Mouse (Mus musculus) E14TG2a.4 (cell line): ENCODE results near the gene Psmf1.
A peak's percentile ranks its signal among the peaks of the same experiment; 100 is the strongest.

Source experiments
- H3K27me3 ChIP-seq: 2 replicates; pipeline ENCODE4 v1.6.1; 2014; ENCODE audit warnings: low read length, control low read depth; ENCODE audit not compliant: insufficient read depth
- H3K36me3 ChIP-seq: 2 replicates; pipeline ENCODE4 v1.6.1; 2014; ENCODE audit warnings: low read length, control low read depth; ENCODE audit not compliant: insufficient read depth
- H3K4me1 ChIP-seq: replicated peaks from 2 replicates; pipeline ENCODE4 v1.6.1; 2014; ENCODE audit warnings: low read depth, low read length, control low read depth
- H3K4me3 ChIP-seq: replicated peaks from 2 replicates; pipeline ENCODE4 v1.5.1; 2014; ENCODE audit warnings: mild to moderate bottlenecking, low read length
- H3K9me3 ChIP-seq: 2 replicates; pipeline ENCODE4 v1.6.1; 2014; ENCODE audit warnings: low read length, control low read depth
- CTCF ChIP-seq: conservative IDR thresholded peaks from 2 replicates; pipeline ENCODE4 v1.5.1; 2014; ENCODE audit warnings: low read length
- NANOG ChIP-seq: IDR thresholded peaks from 2 replicates; pipeline ENCODE4 v1.6.1; 2014; ENCODE audit warnings: borderline replicate concordance, low read length, mixed read lengths
- POU5F1 ChIP-seq: IDR thresholded peaks from 2 replicates; pipeline ENCODE4 v1.6.1; 2014; ENCODE audit warnings: low read length, borderline replicate concordance

Gene Psmf1

GRCm38 (mm10) chr2:151670026-151670967, 73.7 kb downstream of the Psmf1 start:
- peaks cover 14% of the 10 kb centered on the region for H3K27me3 ChIP-seq

DNA sequence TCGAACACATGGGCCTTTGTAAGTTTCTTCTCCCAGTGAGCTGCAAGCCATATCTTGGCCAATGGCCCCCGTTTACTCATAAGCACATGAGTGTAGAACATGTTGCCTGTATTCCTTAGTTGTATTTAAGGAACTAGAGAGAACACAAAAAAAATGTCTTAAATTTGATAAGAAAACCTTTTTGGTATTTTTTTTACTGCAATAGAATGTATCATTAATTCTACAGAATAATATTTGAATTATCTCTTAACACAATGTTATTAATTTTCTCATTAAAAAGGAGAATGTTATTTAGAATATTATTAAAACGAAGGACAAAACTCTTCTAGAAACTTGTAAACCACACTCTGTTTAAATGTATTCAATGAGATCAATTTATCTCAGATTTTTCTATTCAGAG, 75.6 kb downstream of the Psmf1 start, which contains the start of gene Rad21l:
Gene Rad21l (minus strand): TSS at position 101 of the 400 bp plus-strand sequence.
- H3K4me1 ChIP-seq = peaks cover 7% of the 10 kb centered on the region; the same call in 1 of the 2 replicates
- peaks cover 5% of the 10 kb centered on the region; the same call in 1 of the 2 replicates for H3K9me3 ChIP-seq
- TF ChIP-seq NANOG (no peak), POU5F1 (no peak), CTCF (no peak)
- H3K36me3 ChIP-seq = no peaks in the 10 kb centered on the region
- H3K27me3 ChIP-seq = peaks cover 14% of the 10 kb centered on the region
- H3K4me3 ChIP-seq = no peak within 1 kb of the TSS

More at GRCm38 (mm10) chr2:151670026-151670967, 73.7 kb downstream of the Psmf1 start:
- Histone ChIP-seq H3K36me3 (no peaks in the 10 kb centered on the region), H3K9me3 (peaks cover 5% of the 10 kb centered on the region; the same call in 1 of the 2 replicates), H3K4me1 (peaks cover 7% of the 10 kb centered on the region; the same call in 1 of the 2 replicates), H3K4me3 (peak overlapping the region; percentile 63)
- TF ChIP-seq NANOG = no peak
- no peak for TF ChIP-seq CTCF
- no peak for TF ChIP-seq POU5F1
